Mouse (Mus musculus): ENCODE measurements around the gene Iqschfp. TPM values are rescaled to one million over a fixed set of nuclear protein-coding genes. Genes with fewer than 3 reads are reported as not detected.

Iqschfp gene
- polyA plus RNA-seq, 1 experiment from 2014 or later = not detected

- Histone ChIP-seq H3K4me2 (ENCODE audit: low read depth, low read length) (no peak overlapping the region), H3K9me3 (replicated peaks; ENCODE audit: control insufficient read depth, low read length) (no peaks in the 10 kb centered on the region), H3K27me3 (ENCODE audit: control insufficient read depth, insufficient read depth, low read depth, low read length) (no peaks in the 10 kb centered on the region), H3K9ac (ENCODE audit: low read depth, low read length) (no peak overlapping the region), H3K27ac (ENCODE audit: low read length) (no peak overlapping the region), H3K4me3 (ENCODE audit: low read depth, low read length) (no peak overlapping the region), H3K36me3 (ENCODE audit: control insufficient read depth, insufficient read depth) (no peaks in the 10 kb centered on the region), H3K4me1 (ENCODE audit: control insufficient read depth, low read depth, low read length) (no peaks in the 10 kb centered on the region)
- no peak for ATAC-seq (ENCODE audit: low read depth)
- WGBS (ENCODE audit: insufficient replicate concordance) = 55% methylated on average over 6 of the region's 6 CpGs
Observed at GRCm38 (mm10) chr3:68610011-68610410, 718.0 kb downstream of the Iqschfp start.

GRCm38 (mm10) chr3:68610598-68611261, 718.7 kb downstream of the Iqschfp start:
- no peak overlapping the region for H3K4me2 ChIP-seq (ENCODE audit: low read depth, low read length)
- no peak overlapping the region for H3K27ac ChIP-seq (ENCODE audit: low read length)
- H3K4me1 ChIP-seq (ENCODE audit: control insufficient read depth, low read depth, low read length) = no peaks in the 10 kb centered on the region
- no peak overlapping the region for H3K4me3 ChIP-seq (ENCODE audit: low read depth, low read length)
- no peak overlapping the region for H3K9ac ChIP-seq (ENCODE audit: low read depth, low read length)
- H3K9me3 ChIP-seq (replicated peaks; ENCODE audit: control insufficient read depth, low read length) = no peaks in the 10 kb centered on the region
- H3K27me3 ChIP-seq (ENCODE audit: control insufficient read depth, insufficient read depth, low read depth, low read length) = no peaks in the 10 kb centered on the region
- no peak for ATAC-seq (ENCODE audit: low read depth)
- 69% methylated on average over 11 of the region's 11 CpGs for WGBS (ENCODE audit: insufficient replicate concordance)
- no peaks in the 10 kb centered on the region for H3K36me3 ChIP-seq (ENCODE audit: control insufficient read depth, insufficient read depth)

GRCm38 (mm10) chr3:68615042-68615810, 723.2 kb downstream of the Iqschfp start:
- no peaks in the 10 kb centered on the region for H3K27me3 ChIP-seq (ENCODE audit: control insufficient read depth, insufficient read depth, low read depth, low read length)
- H3K4me2 ChIP-seq (ENCODE audit: low read depth, low read length) = no peak overlapping the region
- no peaks in the 10 kb centered on the region for H3K9me3 ChIP-seq (replicated peaks; ENCODE audit: control insufficient read depth, low read length)
- H3K4me1 ChIP-seq (ENCODE audit: control insufficient read depth, low read depth, low read length) = no peaks in the 10 kb centered on the region
- ATAC-seq (ENCODE audit: low read depth) = no peak
- WGBS (ENCODE audit: insufficient replicate concordance) = 46% methylated on average over 10 of the region's 10 CpGs
- no peak overlapping the region for H3K4me3 ChIP-seq (ENCODE audit: low read depth, low read length)
- H3K27ac ChIP-seq (ENCODE audit: low read length) = no peak overlapping the region
- H3K9ac ChIP-seq (ENCODE audit: low read depth, low read length) = no peak overlapping the region
- H3K36me3 ChIP-seq (ENCODE audit: control insufficient read depth, insufficient read depth) = no peaks in the 10 kb centered on the region

- no peaks in the 10 kb centered on the region for H3K27me3 ChIP-seq (ENCODE audit: control insufficient read depth, insufficient read depth, low read depth, low read length)
- no peak overlapping the region for H3K4me2 ChIP-seq (ENCODE audit: low read depth, low read length)
- H3K36me3 ChIP-seq (ENCODE audit: control insufficient read depth, insufficient read depth) = no peaks in the 10 kb centered on the region
- WGBS (ENCODE audit: insufficient replicate concordance) = 15% methylated on average over 12 of the region's 12 CpGs
- H3K4me3 ChIP-seq (ENCODE audit: low read depth, low read length) = no peak overlapping the region
- no peaks in the 10 kb centered on the region for H3K9me3 ChIP-seq (replicated peaks; ENCODE audit: control insufficient read depth, low read length)
- H3K27ac ChIP-seq (ENCODE audit: low read length) = no peak overlapping the region
- ATAC-seq (ENCODE audit: low read depth) = peak; percentile 45; the same call in 1 of the 2 replicates
- H3K9ac ChIP-seq (ENCODE audit: low read depth, low read length) = no peak overlapping the region
- no peaks in the 10 kb centered on the region for H3K4me1 ChIP-seq (ENCODE audit: control insufficient read depth, low read depth, low read length)
Observed at GRCm38 (mm10) chr3:68616363-68616762, 724.3 kb downstream of the Iqschfp start.

- H3K9me3 ChIP-seq (replicated peaks; ENCODE audit: control insufficient read depth, low read length) = no peaks in the 10 kb centered on the region
- no peak overlapping the region for H3K4me2 ChIP-seq (ENCODE audit: low read depth, low read length)
- 71% methylated on average over 10 of the region's 10 CpGs for WGBS (ENCODE audit: insufficient replicate concordance)
- no peak overlapping the region for H3K9ac ChIP-seq (ENCODE audit: low read depth, low read length)
- H3K27ac ChIP-seq (ENCODE audit: low read length) = no peak overlapping the region
- no peaks in the 10 kb centered on the region for H3K27me3 ChIP-seq (ENCODE audit: control insufficient read depth, insufficient read depth, low read depth, low read length)
- H3K4me1 ChIP-seq (ENCODE audit: control insufficient read depth, low read depth, low read length) = no peaks in the 10 kb centered on the region
- no peak overlapping the region for H3K4me3 ChIP-seq (ENCODE audit: low read depth, low read length)
- ATAC-seq (ENCODE audit: low read depth) = no peak
- H3K36me3 ChIP-seq (ENCODE audit: control insufficient read depth, insufficient read depth) = no peaks in the 10 kb centered on the region
Observed at GRCm38 (mm10) chr3:68617708-68618107, 725.7 kb downstream of the Iqschfp start.

- Histone ChIP-seq H3K4me2 (ENCODE audit: low read depth, low read length) (no peak overlapping the region), H3K27ac (ENCODE audit: low read length) (no peak overlapping the region), H3K36me3 (ENCODE audit: control insufficient read depth, insufficient read depth) (no peaks in the 10 kb centered on the region), H3K27me3 (ENCODE audit: control insufficient read depth, insufficient read depth, low read depth, low read length) (no peaks in the 10 kb centered on the region), H3K4me3 (ENCODE audit: low read depth, low read length) (no peak overlapping the region), H3K4me1 (ENCODE audit: control insufficient read depth, low read depth, low read length) (no peaks in the 10 kb centered on the region), H3K9ac (ENCODE audit: low read depth, low read length) (no peak overlapping the region), H3K9me3 (replicated peaks; ENCODE audit: control insufficient read depth, low read length) (no peaks in the 10 kb centered on the region)
- WGBS (ENCODE audit: insufficient replicate concordance) = 47% methylated on average over 5 of the region's 5 CpGs
- no peak for ATAC-seq (ENCODE audit: low read depth)
Observed at GRCm38 (mm10) chr3:68619097-68619496, 727.1 kb downstream of the Iqschfp start.

- Histone ChIP-seq H3K9ac (ENCODE audit: low read depth, low read length) (no peak overlapping the region), H3K9me3 (replicated peaks; ENCODE audit: control insufficient read depth, low read length) (no peaks in the 10 kb centered on the region), H3K27me3 (ENCODE audit: control insufficient read depth, insufficient read depth, low read depth, low read length) (no peaks in the 10 kb centered on the region), H3K4me2 (ENCODE audit: low read depth, low read length) (no peak overlapping the region), H3K4me1 (ENCODE audit: control insufficient read depth, low read depth, low read length) (no peaks in the 10 kb centered on the region), H3K36me3 (ENCODE audit: control insufficient read depth, insufficient read depth) (no peaks in the 10 kb centered on the region), H3K4me3 (ENCODE audit: low read depth, low read length) (no peak overlapping the region), H3K27ac (ENCODE audit: low read length) (no peak overlapping the region)
- ATAC-seq (ENCODE audit: low read depth) = no peak
- WGBS (ENCODE audit: insufficient replicate concordance) = 64% methylated on average over 3 of the region's 3 CpGs
Observed at GRCm38 (mm10) chr3:68621971-68622370, 729.9 kb downstream of the Iqschfp start.

- Histone ChIP-seq H3K9me3 (replicated peaks; ENCODE audit: control insufficient read depth, low read length) (no peaks in the 10 kb centered on the region), H3K9ac (ENCODE audit: low read depth, low read length) (no peak overlapping the region), H3K27ac (ENCODE audit: low read length) (no peak overlapping the region), H3K4me2 (ENCODE audit: low read depth, low read length) (no peak overlapping the region), H3K27me3 (ENCODE audit: control insufficient read depth, insufficient read depth, low read depth, low read length) (no peaks in the 10 kb centered on the region), H3K4me3 (ENCODE audit: low read depth, low read length) (no peak overlapping the region), H3K36me3 (ENCODE audit: control insufficient read depth, insufficient read depth) (no peaks in the 10 kb centered on the region), H3K4me1 (ENCODE audit: control insufficient read depth, low read depth, low read length) (no peaks in the 10 kb centered on the region)
- no peak for ATAC-seq (ENCODE audit: low read depth)
- 53% methylated on average over 5 of the region's 5 CpGs for WGBS (ENCODE audit: insufficient replicate concordance)
Observed at GRCm38 (mm10) chr3:68623036-68623435, 731.0 kb downstream of the Iqschfp start.

- Histone ChIP-seq H3K9me3 (replicated peaks; ENCODE audit: control insufficient read depth, low read length) (no peaks in the 10 kb centered on the region), H3K36me3 (ENCODE audit: control insufficient read depth, insufficient read depth) (no peaks in the 10 kb centered on the region), H3K27ac (ENCODE audit: low read length) (no peak overlapping the region), H3K4me1 (ENCODE audit: control insufficient read depth, low read depth, low read length) (no peaks in the 10 kb centered on the region), H3K4me2 (ENCODE audit: low read depth, low read length) (no peak overlapping the region), H3K27me3 (ENCODE audit: control insufficient read depth, insufficient read depth, low read depth, low read length) (no peaks in the 10 kb centered on the region), H3K4me3 (ENCODE audit: low read depth, low read length) (no peak overlapping the region), H3K9ac (ENCODE audit: low read depth, low read length) (no peak overlapping the region)
- 41% methylated on average over 6 of the region's 6 CpGs for WGBS (ENCODE audit: insufficient replicate concordance)
- ATAC-seq (ENCODE audit: low read depth) = no peak
Observed at GRCm38 (mm10) chr3:68624471-68624870, 732.4 kb downstream of the Iqschfp start.
